Mouse (Mus musculus) bone marrow macrophage, adult 2 months (primary cell): ENCODE results near the gene Zfp933.
"Not testable (repeated sequence)": the region's sequence is repeated elsewhere in the genome, so short reads cannot be mapped to it uniquely, and the experiment has no call there.

Experiments used
- CTCF ChIP-seq: IDR thresholded peaks from 2 replicates; pipeline ENCODE4 v1.5.1; 2012; ENCODE audit warnings: low read depth, mild to moderate bottlenecking, low read length, moderate library complexity
- POLR2A ChIP-seq: IDR thresholded peaks from 2 replicates; pipeline ENCODE4 v1.6.1; 2012; ENCODE audit warnings: mild to moderate bottlenecking, low read depth, low read length, borderline replicate concordance

GRCm38 (mm10) chr4:147794026-147794665 lies 54.0 kb downstream of the Zfp933 start:
- not testable (repeated sequence) for TF ChIP-seq POLR2A, CTCF
